Mouse (Mus musculus) heart, adult 2 months (tissue): ENCODE results near the gene Pbld1. TPM values are rescaled to one million over a fixed set of nuclear protein-coding genes. Genes with fewer than 3 reads are reported as not detected.

Source experiments
- DNase-seq, 2 experiments: peaks; one replicate each; pipeline ENCODE4 v3.0.0; 2021
- H3K27ac ChIP-seq: fragments of 200-600 bp; 2 replicates; pipeline ENCODE4 v1.8.1; 2022
- H3K27me3 ChIP-seq: fragments of 200-500 bp; 2 replicates; pipeline ENCODE4 v1.6.1; 2012; ENCODE audit warnings: mild to moderate bottlenecking, low read length, inconsistent platforms, mixed read lengths; ENCODE audit not compliant: control insufficient read depth, insufficient read depth
- H3K36me3 ChIP-seq: fragments of 200-500 bp; 2 replicates; pipeline ENCODE4 v1.6.1; 2012; ENCODE audit warnings: low read length, inconsistent platforms; ENCODE audit not compliant: control insufficient read depth, insufficient read depth
- H3K4me1 ChIP-seq: fragments of 200-500 bp; 2 replicates; pipeline ENCODE4 v1.6.1; 2011; ENCODE audit warnings: low read length; ENCODE audit not compliant: control insufficient read depth, insufficient read depth
- H3K4me3 ChIP-seq: fragments of 200-600 bp; 2 replicates; pipeline ENCODE4 v1.8.1; 2022
- H3K79me2 ChIP-seq: fragments of 200-500 bp; replicated peaks from 2 replicates; pipeline ENCODE4 v1.6.1; 2012; ENCODE audit warnings: mild to moderate bottlenecking, inconsistent platforms, low read length, moderate library complexity, mixed read lengths; ENCODE audit not compliant: control insufficient read depth, insufficient read depth
- H3K9ac ChIP-seq: fragments of 200-500 bp; 2 replicates; pipeline ENCODE4 v1.6.1; 2012; ENCODE audit warnings: low read depth, mild to moderate bottlenecking, control low read depth, inconsistent platforms, low read length, mixed read lengths
- CTCF ChIP-seq: fragments of 200-600 bp; IDR thresholded peaks from 2 replicates; pipeline ENCODE4 v1.8.1; 2022; ENCODE audit warnings: antibody characterized with exemption, mild to moderate bottlenecking, moderate library complexity
- EP300 ChIP-seq: fragments of 200-500 bp; IDR thresholded peaks from 2 replicates; pipeline ENCODE4 v1.6.1; 2011; ENCODE audit warnings: low read depth, low read length, control low read depth; ENCODE audit not compliant: insufficient read depth
- POLR2A ChIP-seq: fragments of 200-500 bp; IDR thresholded peaks from 2 replicates; pipeline ENCODE4 v1.6.1; 2011; ENCODE audit warnings: mild to moderate bottlenecking, low read depth, low read length, control low read depth; ENCODE audit not compliant: insufficient read depth
- WGBS: fragments of 180-500 bp; shearing (Covaris S2); methylation state at CpG from one replicate; pipeline ENCODE4 v1.1.7; 2018; 5-methylcytosine and 5-hydroxymethylcytosine counted together
- intact Hi-C: fragments of 180-260 bp; cut with DNase I; formaldehyde crosslinking; loops from one replicate; pipeline ENCODE4 v1.15.1; 2025
- polyA plus RNA-seq: library from polyadenylated mRNA; depleted of rRNA; stranded (reverse); fragments of >200 nt; gene quantifications from 2 replicates; pipeline ENCODE4 v1.2.3, GENCODE M21; 2012
- total RNA-seq, 2 experiments: library from RNA; stranded (reverse); gene quantifications; 2 replicates each; pipeline ENCODE4 v1.2.3; 2021

The Pbld1 gene
- total and polyA plus RNA-seq, 3 experiments = 0.89 to 1.5 (median 1.2) TPM

- Histone ChIP-seq H3K36me3 (no peaks in the 10 kb centered on the region), H3K4me3 (no peak overlapping the region), H3K27ac (no peak overlapping the region), H3K79me2 (no peaks in the 10 kb centered on the region), H3K27me3 (no peaks in the 10 kb centered on the region), H3K9ac (no peak overlapping the region), H3K4me1 (peaks cover 2% of the 10 kb centered on the region; the same call in 1 of the 2 replicates)
- DNase-seq = no peak
- intact Hi-C loops = no loop called here
- 66% methylated on average over 10 of the region's 10 CpGs for WGBS
- TF ChIP-seq POLR2A = no peak
- TF ChIP-seq CTCF = no peak
These were observed 32.9 kb downstream of the Pbld1 start for GRCm38 (mm10) chr10:63092616-63093550.

- H3K36me3 ChIP-seq = no peaks in the 10 kb centered on the region
- no peak overlapping the region for H3K4me3 ChIP-seq
- TF ChIP-seq CTCF (no peak), POLR2A (no peak), EP300 (no peak)
- 80% methylated on average over 2 of the region's 2 CpGs for WGBS
- H3K27me3 ChIP-seq = peaks cover 2% of the 10 kb centered on the region; the same call in 1 of the 2 replicates
- intact Hi-C loops = no loop called here
- no peak overlapping the region for H3K9ac ChIP-seq
- H3K27ac ChIP-seq = no peak overlapping the region
- DNase-seq = no peak
- no peaks in the 10 kb centered on the region for H3K79me2 ChIP-seq
- no peaks in the 10 kb centered on the region for H3K4me1 ChIP-seq
These were observed 36.8 kb downstream of the Pbld1 start for GRCm38 (mm10) chr10:63096757-63097156.

GRCm38 (mm10) chr10:63098191-63098590 is 38.2 kb downstream of the Pbld1 start:
- DNase-seq = no peak
- Histone ChIP-seq H3K36me3 (no peaks in the 10 kb centered on the region), H3K4me1 (no peaks in the 10 kb centered on the region), H3K27ac (no peak overlapping the region), H3K79me2 (no peaks in the 10 kb centered on the region), H3K9ac (no peak overlapping the region), H3K27me3 (peaks cover 2% of the 10 kb centered on the region; the same call in 1 of the 2 replicates), H3K4me3 (no peak overlapping the region)
- TF ChIP-seq POLR2A (no peak), CTCF (no peak), EP300 (no peak)
- WGBS = 75% methylated on average over 12 of the region's 12 CpGs
- intact Hi-C loops = no loop called here

- peak within 1 kb of the TSS; percentile 38 for H3K4me3 ChIP-seq
- intact Hi-C loops = no loop called here
- H3K4me1 ChIP-seq = no peaks in the 10 kb centered on the region
- no peak within 1 kb of the TSS; the same call in 1 of the 2 replicates for H3K9ac ChIP-seq
- 17% methylated on average over 16 of the region's 16 CpGs for WGBS
- H3K27ac ChIP-seq = no peak within 1 kb of the TSS
- peaks cover 2% of the 10 kb centered on the region; the same call in 1 of the 2 replicates for H3K27me3 ChIP-seq
- no peak for DNase-seq
- TF ChIP-seq EP300 (no peak), POLR2A (no peak), CTCF (no peak)
- no peaks in the 10 kb centered on the region for H3K36me3 ChIP-seq
- no peaks in the 10 kb centered on the region for H3K79me2 ChIP-seq
These were observed 39.6 kb downstream of the Pbld1 start, which contains the start of gene Atoh7 for GRCm38 (mm10) chr10:63099521-63099920. Gene Atoh7, plus strand, starts transcription at chr10:63099651.

GRCm38 (mm10) chr10:63099941-63100562 is 40.1 kb downstream of the Pbld1 start:
- no peaks in the 10 kb centered on the region for H3K4me1 ChIP-seq
- H3K79me2 ChIP-seq = no peaks in the 10 kb centered on the region
- peaks cover 2% of the 10 kb centered on the region; the same call in 1 of the 2 replicates for H3K27me3 ChIP-seq
- 1% methylated on average over 62 of the region's 62 CpGs for WGBS
- no peaks in the 10 kb centered on the region for H3K36me3 ChIP-seq
- H3K9ac ChIP-seq = no peak overlapping the region; the same call in 1 of the 2 replicates
- peak; percentile 31 to 35 for DNase-seq
- peak overlapping the region; percentile 38 for H3K4me3 ChIP-seq
- no peak overlapping the region for H3K27ac ChIP-seq
- intact Hi-C loops = no loop called here
- TF ChIP-seq EP300 (no peak), CTCF (no peak), POLR2A (no peak)

GRCm38 (mm10) chr10:63100657-63101056 is 40.7 kb downstream of the Pbld1 start:
- intact Hi-C loops = no loop called here
- DNase-seq = no peak
- Histone ChIP-seq H3K4me3 (no peak overlapping the region; the same call in 1 of the 2 replicates), H3K4me1 (no peaks in the 10 kb centered on the region), H3K79me2 (no peaks in the 10 kb centered on the region), H3K27me3 (peaks cover 2% of the 10 kb centered on the region; the same call in 1 of the 2 replicates), H3K9ac (no peak overlapping the region), H3K27ac (no peak overlapping the region), H3K36me3 (no peaks in the 10 kb centered on the region)
- 28% methylated on average over 9 of the region's 9 CpGs for WGBS
- TF ChIP-seq EP300 = no peak
- TF ChIP-seq POLR2A = no peak
- no peak for TF ChIP-seq CTCF
